Mouse (Mus musculus) duodenum, adult 2 months (tissue): ENCODE data around the gene Serpinb2. TPM values are rescaled to one million over a fixed set of nuclear protein-coding genes. Genes with fewer than 3 reads are reported as not detected.

Experiments
- polyA plus RNA-seq: library from polyadenylated mRNA; depleted of rRNA; stranded (reverse); fragments of >200 nt; gene quantifications from 2 replicates; pipeline ENCODE4 v1.2.3, GENCODE M21; 2012; ENCODE audit warnings: low replicate concordance; rRNA removed

Gene Serpinb2
- 0.05 TPM in 1 of 2 replicates, not detected in the other for polyA plus RNA-seq

GRCm38 (mm10) chr1:107511252-107511651 lies at the start of gene Serpinb2:
Serpinb2 (plus strand) TSS chr1:107511423.

Other genes with a start within 250 kb of the Serpinb2 start
- gene Serpinb3b, start 233.1 kb upstream of the Serpinb2 start, polyA plus RNA-seq: not detected in 2 replicates
- not detected in 2 replicates for gene Serpinb3c, start 233.1 kb upstream of the Serpinb2 start, polyA plus RNA-seq
- gene Serpinb11, start 150.2 kb upstream of the Serpinb2 start, polyA plus RNA-seq: not detected in 2 replicates
- gene Serpinb7, start 111.8 kb upstream of the Serpinb2 start, polyA plus RNA-seq: not detected in 2 replicates
- 0.09 and 0.22 TPM in 2 replicates for gene Serpinb8, start 78.6 kb downstream of the Serpinb2 start, polyA plus RNA-seq